Mouse (Mus musculus): ENCODE data around the gene Sox15.
"Not testable (repeated sequence)": the region's sequence is repeated elsewhere in the genome, so short reads cannot be mapped to it uniquely, and the experiment has no call there.

The Sox15 gene

GRCm38 (mm10) chr11:69697396-69697795 is 42.3 kb downstream of the Sox15 start:
- CTCF ChIA-PET = no interaction called here

DNA sequence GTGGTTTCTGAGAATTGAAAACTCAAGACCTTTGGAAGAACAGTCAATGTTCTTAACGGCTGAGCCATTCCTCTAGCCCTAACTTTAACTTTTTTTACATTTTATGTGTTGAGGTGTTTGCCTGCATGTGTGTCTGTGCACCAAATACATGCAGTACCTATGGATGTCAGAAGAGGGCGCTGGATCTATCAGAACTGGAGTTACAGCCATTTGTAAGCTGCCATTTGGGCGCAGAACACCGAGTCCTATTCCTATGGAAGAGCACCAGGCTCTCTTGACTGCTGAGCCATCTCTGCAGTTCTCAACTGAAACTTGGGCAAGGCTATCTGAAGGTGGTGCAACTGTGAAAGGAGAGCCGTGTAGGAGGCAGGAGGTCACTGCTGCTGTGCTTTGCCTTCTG is 43.5 kb downstream of the Sox15 start:
- CTCF ChIA-PET = interaction anchor here (0.5 kb wide), 1 partner anchor 808 kb away, joined by 3 read pairs; no protein-coding TSS in a partner anchor

- CTCF ChIA-PET = no interaction called here
These were observed 44.5 kb downstream of the Sox15 start for GRCm38 (mm10) chr11:69699595-69699994.

DNA sequence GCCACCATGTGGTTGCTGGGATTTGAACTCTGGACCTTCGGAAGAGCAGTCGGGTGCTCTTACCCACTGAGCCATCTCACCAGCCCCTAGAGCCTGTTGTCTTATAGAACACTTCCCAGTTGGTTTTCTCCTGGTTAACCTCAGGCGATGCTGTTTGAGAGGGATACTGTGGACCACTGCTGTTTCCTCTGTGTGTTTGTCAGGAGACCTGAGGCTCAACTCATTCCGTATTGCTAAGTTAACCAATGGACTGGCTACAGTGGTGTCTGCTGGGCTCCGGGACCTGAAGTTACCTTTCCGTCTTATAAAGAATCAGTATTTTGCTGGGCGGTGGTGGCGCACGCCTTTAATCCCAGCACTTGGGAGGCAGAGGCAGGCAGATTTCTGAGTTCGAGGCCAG is 47.8 kb downstream of the Sox15 start:
- CTCF ChIA-PET = not testable (repeated sequence)

DNA sequence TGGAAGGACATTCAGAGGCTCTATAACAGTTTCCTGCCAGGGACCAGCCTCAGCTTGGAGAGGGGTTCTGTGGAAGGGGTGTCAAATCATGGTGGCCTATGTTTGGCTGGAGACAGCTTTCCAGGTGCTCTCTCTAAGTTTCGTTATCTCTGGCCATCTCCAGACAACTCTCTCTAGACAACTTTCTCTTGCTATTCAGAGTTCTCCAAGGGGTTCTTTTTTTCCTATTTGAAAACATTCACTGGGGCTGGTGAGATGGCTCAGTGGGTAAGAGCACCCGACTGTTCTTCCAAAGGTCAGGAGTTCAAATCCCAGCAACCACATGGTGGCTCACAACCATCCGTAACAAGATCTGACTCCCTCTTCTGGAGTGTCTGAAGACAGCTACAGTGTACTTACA is 48.3 kb downstream of the Sox15 start:
- CTCF ChIA-PET = interaction anchor here (0.6 kb wide), 1 partner anchor 845 kb away, joined by 5 read pairs; no protein-coding TSS in a partner anchor

GRCm38 (mm10) chr11:69703814-69704612 is 48.9 kb downstream of the Sox15 start:
- CTCF ChIA-PET = interaction anchor here (0.6 kb wide), 1 partner anchor 844 kb away, joined by 5 read pairs; no protein-coding TSS in a partner anchor

DNA sequence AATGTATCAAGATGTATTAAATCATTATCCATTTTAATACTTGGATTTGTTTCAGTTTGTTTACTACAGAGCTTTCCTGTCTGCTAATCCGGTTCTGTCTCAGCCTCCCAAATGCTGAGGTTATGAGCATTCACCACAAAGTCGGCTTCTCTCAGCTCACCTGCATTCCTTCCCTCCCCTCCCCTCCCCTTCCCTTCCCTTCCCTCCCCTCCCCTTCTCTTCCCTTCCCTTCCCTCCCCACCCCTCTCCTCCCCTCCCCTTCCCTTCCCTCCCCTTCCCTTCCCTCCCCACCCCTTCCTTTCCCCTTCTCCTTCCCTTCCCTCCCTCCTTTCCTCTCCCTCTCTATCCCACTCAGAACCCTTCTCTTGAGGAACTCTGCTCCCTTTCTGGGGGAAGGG is 49.5 kb downstream of the Sox15 start:
- CTCF ChIA-PET = no interaction called here
